Mouse (Mus musculus) spleen, postnatal 36 days (tissue): ENCODE data around the gene Gm9844.

ENCODE experiments used
- DNase-seq, 2 experiments: peaks; one replicate each; pipeline ENCODE4 v3.0.0; 2022; ENCODE audit warnings: low spot score in 2 of 2, mixed read lengths in 1 of 2

The Gm9844 gene

DNA sequence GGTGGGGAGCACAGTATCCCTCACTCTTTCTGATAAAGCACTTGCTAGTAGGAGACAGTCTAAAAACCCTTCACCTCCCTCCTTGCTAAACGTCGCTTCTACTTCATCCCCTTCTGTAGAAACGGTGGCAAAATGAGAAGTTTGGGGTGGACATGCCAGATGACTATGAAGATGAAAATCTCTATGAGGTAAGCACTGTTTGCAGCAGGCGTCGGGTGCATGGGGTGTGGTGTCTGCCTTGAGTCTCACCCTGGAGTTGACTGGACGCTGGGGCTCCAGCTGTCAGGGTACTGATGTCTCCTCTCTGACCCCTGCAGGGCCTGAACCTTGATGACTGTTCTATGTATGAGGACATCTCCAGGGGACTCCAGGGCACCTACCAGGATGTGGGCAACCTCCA is 39.1 kb downstream of the Gm9844 start:
- peak; percentile 46 to 52 for DNase-seq

DNA sequence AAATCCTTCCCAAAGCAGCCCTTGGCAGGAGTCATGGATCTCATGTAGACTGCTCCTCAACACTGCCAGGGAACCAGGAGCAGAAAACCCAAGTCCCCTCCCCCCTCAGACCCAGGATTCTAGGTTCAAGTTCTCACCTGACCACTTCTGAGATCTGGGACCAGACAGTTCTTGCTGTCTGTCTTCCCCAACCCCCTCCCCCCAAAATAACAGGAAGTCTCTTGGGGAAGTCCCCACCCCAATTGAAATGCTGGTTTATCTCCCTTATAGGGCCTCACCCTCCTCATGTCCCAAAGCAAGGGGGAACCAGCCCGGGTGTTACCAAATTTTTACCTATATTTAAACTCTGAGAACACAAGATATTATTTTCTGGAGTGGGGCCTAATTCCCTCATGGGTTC is 39.8 kb downstream of the Gm9844 start:
- DNase-seq: peak; percentile 79 to 85

DNA sequence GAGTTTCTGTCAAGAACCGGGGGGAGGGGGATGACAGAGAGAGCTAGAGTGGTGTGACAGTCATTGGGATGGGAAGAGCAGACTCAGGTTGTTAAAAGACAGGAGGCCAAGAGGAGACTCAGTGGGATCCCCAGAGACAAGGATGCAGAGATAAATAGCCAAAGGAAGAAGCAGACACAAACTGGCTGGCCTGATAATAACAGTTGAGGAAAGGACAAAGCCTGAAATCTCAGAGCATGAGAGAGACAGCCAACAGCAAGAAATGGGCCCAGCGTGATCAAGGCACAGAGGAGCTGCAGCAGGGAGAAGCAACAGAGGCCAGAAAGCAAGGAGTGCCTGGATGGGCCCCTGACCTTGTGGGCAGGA is 40.2 kb downstream of the Gm9844 start:
- DNase-seq: no peak

DNA sequence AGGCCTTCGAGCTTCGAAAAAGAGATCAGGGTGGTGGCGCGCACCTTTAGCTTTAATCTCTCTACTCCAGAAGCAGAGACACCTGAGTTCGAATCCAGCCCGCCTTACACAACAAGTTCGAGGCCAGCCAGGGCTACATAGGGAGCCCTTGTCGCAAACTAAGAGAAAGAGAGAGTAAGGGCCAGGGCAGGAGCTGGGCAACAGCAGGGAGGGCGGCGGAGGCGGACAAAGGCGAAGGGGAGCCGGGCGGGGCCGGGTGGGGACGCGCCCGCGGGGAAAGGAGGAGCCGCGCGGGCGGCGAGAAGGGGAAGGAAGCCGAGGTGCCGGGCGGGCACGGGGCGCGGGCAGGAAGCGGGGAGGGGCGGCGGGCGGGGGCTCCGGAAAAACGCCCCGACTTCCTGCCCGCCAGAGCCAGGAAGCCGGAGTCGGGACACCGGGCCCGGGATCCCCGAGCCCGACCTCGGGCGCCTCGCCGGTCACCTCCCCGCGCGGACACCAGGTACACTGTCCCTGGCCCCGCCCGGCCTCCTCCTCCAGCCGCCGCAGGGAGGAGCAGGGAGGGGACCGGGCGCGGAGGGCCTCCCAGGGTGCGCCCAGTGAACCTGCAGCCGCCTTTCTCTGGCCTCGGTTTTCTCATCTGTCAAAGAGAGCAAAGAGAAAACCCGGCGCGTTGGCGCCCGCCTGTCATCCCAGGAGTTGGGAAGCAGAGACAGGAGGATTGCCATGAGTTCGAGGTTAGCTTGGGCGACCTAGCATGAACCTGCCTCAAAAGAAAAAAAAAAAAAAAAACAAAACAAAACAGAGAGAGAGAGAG is 40.8 kb downstream of the Gm9844 start, which contains the start of gene Arhgef1:
Gene Arhgef1, plus strand, starts transcription at position 283 of the 814 bp plus-strand sequence.
- DNase-seq: peak; percentile 85 to 86

DNA sequence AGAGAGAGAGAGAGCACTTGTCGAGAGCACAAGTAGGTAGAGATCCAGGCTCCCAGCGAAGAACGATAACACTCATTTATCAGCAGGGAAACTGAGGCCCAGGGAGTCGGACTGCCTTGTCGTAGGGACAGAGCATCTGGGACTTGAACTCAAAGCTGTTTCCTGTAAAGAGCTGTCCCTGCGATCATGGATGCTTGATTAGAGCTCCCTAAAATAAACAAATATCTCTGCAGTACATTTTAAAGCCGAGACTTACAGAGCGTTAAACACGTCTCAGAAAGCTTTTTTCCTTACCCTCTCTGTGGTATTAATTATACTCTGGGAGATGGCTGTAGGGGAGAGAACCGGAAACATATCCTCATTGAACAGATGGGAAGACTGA is 41.4 kb downstream of the Gm9844 start:
- DNase-seq: no peak

DNA sequence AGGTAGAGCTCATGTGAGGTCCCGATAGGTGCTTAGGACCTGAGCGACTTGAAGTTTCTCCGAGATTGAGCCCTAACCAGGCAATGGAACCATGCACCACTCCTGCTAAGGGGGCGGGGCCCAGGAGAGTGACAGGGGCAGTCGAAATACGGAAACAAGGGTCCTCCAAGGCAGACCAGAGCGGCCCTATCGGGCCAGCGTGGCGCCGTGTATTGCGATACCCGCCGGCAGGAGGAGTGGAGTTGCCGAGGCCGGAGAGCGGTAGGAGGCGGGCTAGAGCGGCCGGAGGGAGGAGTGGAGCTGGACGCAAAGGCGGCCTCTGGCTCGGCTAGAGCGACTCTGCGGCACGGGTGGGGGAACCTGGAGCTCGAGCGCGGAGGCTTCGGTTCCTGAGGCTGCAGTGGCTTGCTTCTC is 42.1 kb downstream of the Gm9844 start:
- peak; percentile 99 for DNase-seq

DNA sequence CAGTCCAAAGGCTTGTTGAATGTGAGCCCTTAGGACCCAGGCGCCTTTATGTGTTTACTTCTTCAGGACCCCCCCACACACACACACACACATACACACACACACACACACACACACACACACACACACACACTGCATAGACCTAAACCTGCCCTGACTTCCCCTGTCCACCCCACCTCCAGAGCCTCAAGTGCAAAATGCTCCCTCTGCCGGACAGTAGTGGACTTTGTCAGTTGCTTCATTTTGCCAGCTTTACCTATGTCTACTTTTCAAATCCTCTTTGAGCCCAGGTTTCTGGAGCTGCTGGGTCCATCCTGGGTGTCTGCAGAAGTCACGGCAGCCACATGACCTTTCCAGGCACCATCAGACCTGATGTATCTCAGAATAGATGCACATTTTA is 42.9 kb downstream of the Gm9844 start:
- peak; percentile 77 to 83 for DNase-seq

DNA sequence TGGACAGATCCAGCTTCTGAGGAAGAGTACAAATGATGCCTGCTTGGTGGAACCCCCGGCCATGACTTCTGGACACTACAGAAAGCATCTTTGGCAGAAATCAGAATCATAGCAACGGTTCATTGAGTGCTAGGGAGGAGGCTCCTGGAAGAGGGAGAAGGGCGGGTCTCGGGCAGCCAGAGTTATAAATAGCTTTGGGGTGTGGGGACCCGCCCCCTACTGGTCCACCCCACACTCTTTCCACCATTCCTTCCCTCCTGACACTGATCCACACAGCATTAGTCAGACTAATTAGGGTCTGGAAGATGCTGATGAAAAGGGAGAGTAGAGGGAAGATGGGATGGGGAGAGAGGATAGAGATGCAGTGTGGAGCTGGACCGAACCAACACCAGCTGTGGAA is 44.5 kb downstream of the Gm9844 start:
- no peak for DNase-seq

DNA sequence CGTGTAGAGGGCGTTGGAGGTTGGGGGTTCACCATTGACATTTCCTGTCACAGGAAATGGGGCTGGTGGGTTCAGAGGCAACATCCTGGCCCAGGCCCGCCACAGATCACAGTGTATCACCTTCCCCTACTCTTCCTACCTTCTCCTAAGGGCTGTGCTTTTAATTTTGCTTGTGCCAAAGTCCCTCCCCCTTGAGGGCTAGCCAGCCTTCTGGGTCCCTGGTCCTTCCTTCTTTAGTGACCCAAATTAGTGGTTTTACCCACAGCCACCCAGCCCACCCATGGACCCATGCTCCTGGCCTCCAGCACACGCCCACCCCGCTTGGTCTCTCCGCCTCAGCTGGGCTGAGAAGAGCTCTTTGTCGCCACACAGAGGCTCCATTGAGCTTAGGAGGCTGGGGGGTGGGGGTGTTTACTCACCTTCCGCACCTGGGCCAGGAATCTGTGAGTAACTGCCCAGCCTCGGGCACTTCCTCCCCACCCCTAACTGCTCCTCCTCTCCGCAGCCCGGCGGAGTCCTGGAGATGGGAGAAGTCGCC is 45.3 kb downstream of the Gm9844 start:
- peak; percentile 82 to 83 for DNase-seq
